Mouse (Mus musculus): ENCODE results near the gene Tmem145.

Tmem145 gene

GRCm38 (mm10) chr7:25277405-25277804, 28.5 kb upstream of the Tmem145 start:
- peak; percentile 65 for DNase-seq

DNA sequence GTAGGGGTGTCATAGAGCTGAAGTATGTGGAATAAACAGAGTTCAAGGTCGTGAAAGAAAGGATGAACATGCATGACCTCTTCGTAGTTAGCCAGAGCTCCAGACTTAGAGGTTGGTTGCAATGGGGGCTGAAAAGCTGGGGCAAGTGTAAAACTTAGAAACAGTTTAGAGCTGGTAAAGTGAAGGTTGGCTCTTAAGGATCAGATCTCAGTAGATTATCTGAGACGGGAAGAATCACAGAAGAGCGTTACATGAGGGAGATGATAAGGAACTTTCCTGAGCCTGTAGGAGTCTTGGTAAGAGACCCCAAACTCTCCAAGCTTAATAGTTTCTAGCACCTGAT, 27.9 kb upstream of the Tmem145 start:
- DNase-seq: no peak

DNA sequence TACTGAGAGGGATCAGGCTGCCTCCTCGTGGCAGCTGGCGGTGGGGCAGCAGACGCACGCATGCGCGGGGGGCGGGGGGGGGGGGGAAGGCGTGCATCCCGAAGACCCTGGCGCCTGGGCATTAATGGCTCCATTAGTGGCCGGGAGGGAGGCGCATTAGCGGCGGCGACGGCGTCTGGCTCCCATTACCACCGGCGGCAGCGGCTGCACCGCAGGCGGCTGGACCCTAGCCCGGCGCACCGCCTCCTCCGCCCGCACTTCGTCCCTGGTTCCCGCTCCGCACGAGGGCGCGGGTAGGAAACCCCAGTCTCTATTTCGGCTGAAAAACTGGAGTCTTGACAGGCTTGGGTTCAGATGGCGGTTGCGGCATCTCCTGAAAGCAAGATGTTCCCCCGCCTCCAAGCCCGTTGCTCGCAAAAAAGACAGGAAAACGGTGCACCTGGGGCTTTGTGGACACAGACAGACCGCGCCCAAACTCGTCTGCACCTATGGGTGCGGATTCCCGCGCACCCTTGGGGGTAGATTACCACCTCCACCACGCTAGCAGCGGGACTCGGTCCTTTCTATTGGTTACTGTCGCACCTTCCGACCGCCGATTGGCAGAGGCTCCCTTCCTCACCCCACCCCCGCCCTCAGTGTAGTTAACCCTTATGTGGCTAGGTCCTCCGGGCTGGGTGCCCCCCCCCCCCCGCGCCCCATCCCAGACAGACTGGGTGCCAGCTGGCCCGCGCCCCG, 27.4 kb upstream of the Tmem145 start:
- DNase-seq: peak; percentile 94

- DNase-seq: peak; percentile 95
Observed at GRCm38 (mm10) chr7:25279076-25279860, 26.6 kb upstream of the Tmem145 start.

DNA sequence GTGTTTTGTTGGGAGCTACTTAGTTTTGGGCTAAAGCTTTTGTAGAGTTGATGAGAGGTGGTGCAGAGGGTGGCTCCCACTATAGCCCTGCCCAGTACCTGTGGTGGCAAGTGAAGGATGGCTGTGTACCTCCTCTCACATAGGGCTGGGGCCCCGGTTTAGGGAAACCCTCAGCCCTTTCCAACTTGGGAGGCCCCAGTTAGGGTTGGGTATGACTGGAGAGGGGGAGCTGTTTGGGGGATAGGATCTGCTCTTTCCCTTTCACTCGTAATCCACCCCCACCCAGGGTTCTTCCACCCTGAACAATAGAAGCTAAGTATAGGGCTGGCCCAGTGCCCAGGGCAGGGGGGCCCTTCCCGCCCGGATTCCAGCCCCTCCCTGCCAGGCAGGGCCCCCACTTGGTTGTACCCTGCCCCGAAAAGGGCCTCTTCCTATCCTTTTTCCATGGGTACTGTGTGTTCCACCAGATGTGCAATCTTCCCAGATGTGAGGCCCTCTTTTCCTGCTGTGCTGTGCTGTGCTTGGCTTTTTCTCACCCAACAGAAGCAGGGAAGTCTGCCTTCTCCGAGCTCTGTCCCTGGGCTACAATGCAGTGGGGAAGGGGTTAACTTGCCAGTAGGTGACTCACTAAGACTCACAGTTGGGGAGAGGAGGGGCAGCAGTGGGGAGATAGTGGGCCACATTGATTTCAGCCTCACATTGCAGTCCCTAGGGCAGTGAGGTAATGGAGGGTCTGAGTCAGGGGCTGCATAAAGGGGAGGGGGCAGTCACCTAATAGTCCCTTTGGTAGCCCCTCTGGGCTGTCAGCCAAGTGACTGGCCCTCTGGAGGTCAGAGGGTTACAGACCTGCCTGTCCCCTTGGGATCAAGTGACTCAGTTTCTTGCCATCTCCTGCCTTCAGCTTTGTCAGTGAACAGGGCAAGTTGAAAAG, 25.8 kb upstream of the Tmem145 start:
- peak; percentile 84 for DNase-seq

- no peak for DNase-seq
Observed at GRCm38 (mm10) chr7:25281166-25281733, 24.7 kb upstream of the Tmem145 start.

DNA sequence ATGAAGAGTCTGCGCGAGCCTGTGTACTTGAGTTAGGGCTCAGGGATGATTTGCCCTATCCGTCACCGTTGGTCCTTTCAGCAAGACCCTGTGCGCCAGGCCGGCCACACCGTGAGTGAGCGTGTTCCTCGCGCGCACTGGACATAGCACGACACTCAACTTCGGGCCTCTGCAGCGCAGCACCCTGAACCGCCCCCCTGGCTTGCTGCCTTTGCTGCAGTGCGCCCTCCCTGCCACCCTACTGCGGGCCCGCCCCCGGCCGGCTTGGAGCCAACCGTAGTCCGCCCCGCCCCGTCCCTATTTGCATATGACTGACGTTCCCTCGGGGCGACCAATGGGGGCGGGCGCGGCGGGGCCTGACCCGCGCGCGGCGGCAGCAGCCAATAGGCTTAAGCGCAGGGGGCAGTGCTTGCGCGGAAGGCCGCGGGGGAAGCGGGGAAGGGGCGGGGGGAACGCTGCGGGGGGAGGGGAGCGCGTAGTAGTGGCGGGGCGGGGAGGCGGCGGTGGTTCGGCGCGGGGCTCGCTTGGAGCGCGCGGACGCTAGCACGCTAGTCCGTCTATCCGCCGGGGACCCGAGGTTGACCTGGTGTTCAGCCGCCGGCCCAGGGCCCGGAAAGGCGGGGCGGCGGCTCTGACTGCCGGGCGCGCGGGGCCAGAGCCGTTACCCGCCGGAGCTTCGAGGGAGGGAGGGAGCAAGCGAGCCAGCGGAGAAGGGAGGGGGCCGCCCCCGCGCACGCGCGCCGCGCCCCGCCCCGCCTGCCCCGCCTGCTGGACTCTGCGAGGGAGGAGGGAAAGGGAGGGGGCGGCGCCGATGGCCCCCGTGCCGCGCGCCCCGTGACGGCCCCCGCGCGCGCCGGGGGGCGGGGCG, 23.9 kb upstream of the Tmem145 start:
- peak; percentile 98 for DNase-seq

DNA sequence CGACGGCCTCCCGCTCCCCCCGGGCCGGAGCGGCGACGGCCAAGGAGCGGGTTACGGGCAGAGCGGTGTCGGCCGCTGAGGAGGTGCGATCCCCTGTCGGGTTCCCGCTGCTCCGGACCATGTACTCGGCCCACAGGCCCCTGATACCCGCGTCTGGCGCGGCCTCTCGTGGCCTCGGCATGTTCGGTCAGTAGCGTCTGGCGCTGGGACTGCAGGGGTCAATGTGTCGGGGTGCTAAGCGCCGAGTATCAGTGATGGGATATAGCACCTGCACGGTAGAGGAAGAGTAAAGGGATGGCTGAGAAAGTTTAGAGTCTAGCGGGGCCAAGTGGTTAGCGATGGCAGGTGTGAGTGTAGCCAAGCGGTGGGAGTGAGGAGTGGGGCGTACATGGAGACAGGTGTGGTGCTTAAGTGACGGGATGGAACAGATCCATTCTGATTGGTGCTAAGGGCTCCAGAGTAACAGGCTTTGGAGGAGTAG, 23.1 kb upstream of the Tmem145 start:
- peak; percentile 83 for DNase-seq

DNA sequence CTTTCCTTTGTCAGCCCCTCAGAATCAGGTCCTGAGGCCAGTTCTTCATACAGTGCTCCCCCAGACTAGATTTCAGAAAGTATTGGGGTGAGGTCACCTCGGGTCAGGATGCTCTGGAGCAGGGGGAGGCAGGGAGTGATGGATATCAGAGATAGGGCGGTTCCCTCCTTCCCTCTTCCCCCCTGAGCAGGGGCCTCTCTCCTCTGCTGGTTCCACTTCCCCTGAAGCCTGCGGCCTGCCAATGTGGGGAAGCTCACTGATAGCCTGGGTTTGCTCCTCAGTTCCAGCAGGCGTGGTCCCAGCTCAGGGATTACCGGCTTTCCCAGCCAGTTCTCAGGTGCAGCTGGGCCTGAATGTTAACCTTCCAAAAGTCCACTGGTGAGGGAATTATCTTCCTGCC, 22.3 kb upstream of the Tmem145 start:
- DNase-seq: no peak

GRCm38 (mm10) chr7:25284171-25284570, 21.7 kb upstream of the Tmem145 start:
- DNase-seq: no peak

- DNase-seq: peak; percentile 75
Observed at GRCm38 (mm10) chr7:25284766-25285165, 21.1 kb upstream of the Tmem145 start.

DNA sequence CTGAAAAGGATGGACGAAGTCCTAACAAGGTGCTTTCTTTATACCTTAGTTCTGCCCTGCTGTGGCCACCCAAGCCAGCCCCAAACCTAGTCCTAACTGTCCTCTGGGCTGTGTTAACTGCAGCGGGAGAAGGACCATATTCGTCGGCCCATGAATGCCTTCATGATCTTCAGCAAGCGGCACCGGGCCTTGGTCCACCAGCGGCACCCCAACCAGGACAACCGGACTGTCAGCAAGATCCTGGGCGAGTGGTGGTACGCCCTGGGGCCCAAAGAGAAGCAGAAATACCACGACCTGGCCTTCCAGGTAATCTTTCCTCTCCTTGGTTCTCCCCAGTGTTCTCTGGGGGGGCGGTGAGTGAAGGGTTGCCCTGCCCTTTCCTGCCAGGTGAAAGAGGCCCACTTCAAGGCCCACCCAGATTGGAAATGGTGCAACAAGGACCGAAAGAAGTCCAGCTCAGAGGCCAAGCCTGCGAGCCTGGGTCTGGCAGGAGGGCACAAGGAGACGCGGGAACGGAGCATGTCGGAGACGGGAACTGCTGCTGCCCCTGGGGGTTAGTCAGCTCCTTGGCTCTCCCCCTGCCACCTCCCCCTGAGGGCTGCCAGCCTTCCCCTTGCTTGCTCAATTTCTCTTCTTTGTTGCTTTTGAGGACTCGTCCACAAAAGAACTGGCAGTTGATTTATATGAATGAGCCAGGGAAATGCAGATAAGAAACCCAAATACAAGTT, 20.2 kb upstream of the Tmem145 start:
- DNase-seq: no peak

DNA sequence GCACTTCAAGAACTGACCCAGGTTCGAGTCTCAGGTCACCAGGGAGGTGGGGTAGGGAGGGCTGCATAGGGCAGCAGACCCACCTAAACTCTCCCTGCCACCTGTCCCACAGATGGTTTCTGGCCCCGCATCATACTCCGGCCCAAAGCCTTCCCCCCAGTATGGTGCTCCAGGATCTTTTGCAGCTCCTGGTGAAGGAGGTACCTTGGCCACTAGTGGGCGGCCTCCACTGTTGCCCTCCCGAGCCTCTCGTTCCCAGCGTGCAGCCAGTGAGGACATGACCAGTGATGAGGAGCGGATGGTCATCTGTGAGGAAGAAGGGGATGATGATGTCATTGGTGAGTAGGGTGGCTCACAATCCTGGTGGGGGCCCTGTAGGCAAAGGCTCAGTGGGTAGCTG, 18.9 kb upstream of the Tmem145 start:
- DNase-seq: no peak

DNA sequence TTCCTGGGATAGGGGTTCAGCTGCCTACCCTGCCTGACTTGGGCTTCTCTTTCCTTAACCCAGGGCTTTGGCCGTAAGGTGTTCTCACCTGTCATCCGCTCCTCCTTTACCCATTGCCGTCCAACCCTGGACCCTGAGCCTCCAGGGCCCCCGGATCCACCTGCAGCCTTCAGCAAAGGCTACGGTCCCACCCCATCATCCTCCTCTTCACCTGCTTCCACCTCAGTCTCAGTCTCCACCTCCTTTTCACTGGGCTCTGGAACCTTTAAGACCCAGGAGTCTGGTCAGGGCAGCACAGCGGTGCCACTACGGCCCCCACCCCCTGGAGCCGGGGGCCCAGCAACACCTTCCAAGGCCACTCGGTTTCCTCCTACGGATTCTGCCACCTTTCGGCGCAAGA, 17.9 kb upstream of the Tmem145 start:
- DNase-seq: no peak

GRCm38 (mm10) chr7:25288721-25289120, 17.2 kb upstream of the Tmem145 start:
- DNase-seq: no peak

GRCm38 (mm10) chr7:25289925-25290324, 16.0 kb upstream of the Tmem145 start:
- DNase-seq: no peak

- DNase-seq: no peak
Observed at GRCm38 (mm10) chr7:25290463-25290862, 15.4 kb upstream of the Tmem145 start.

DNA sequence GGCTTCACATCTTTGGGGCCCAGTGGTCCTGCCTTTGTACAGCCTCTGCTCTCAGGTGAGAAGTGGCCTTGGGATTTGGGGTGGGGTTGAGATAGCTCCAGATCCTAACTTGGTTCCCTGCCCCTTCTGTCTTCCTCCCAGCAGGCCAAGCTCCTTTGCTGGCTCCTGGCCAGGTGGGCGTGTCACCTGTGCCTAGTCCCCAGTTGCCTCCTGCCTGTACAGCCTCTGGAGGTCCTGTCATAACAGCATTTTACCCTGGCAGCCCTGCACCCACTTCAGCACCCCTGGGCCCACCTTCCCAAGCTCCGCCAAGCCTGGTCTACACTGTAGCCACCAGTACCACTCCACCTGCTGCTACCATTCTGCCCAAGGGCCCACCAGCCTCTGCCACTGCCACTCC, 15.0 kb upstream of the Tmem145 start:
- DNase-seq: no peak

DNA sequence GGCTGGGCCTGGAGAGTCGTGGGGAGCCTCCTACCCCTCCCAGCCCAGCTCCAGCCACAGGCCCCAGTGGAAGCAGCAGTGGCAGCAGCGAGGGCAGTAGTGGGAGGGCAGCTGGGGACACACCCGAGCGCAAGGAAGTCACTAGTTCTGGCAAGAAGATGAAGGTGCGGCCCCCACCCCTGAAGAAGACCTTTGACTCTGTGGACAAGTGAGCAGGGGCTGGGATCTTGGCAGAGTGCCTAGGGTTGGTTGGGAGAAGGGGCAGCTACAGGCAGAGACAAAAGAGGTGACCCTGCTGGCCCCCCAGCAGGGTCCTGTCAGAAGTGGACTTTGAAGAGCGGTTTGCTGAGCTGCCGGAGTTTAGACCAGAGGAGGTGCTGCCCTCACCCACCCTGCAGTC, 13.8 kb upstream of the Tmem145 start:
- peak; percentile 51 for DNase-seq

DNA sequence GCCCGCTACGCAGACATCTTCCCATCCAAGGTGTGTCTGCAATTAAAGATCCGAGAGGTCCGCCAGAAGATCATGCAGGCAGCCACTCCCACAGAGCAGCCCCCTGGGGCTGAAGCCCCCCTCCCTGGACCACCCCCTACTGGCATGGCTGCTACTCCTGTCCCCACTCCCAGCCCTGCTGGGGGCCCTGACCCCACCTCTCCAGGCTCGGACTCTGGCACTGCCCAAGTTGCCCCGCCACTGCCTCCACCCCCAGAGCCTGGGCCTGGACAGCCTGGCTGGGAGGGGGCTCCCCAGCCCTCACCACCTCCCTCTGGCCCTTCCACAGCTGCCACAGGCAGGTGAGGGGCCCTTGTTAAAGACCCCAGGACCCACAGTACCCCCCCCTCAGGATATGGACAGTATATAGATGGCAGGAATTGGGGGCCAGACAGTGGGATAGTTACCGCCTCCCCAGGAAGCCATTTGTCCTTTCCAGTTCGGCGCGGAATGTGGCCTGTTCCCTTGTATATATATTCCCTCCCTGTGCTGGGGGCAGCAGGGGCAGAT, 12.6 kb upstream of the Tmem145 start:
- DNase-seq: peak; percentile 54

- DNase-seq: no peak
Observed at GRCm38 (mm10) chr7:25294495-25294894, 11.4 kb upstream of the Tmem145 start.

All from cerebellum, adult 9-11 months (tissue).